Mouse (Mus musculus) layer of hippocampus, postnatal 14 days (tissue): ENCODE results near the gene Cdh8. TPM values are rescaled to one million over a fixed set of nuclear protein-coding genes. Genes with fewer than 3 reads are reported as not detected.

Source experiments
- DNase-seq, 2 experiments: peaks; one replicate each; pipeline ENCODE4 v3.0.0; 2021 to 2022; ENCODE audit warnings: low spot score in 2 of 2, mixed read lengths in 1 of 2
- long read RNA-seq, 2 experiments: library from polyadenylated mRNA; stranded (forward); transcript quantifications; one replicate each; pipeline ENCODE4 v2.0.0; 2021
- total RNA-seq, 2 experiments: library from RNA; stranded (reverse); gene quantifications; 2 replicates each; pipeline ENCODE4 v1.2.3; 2021

Cdh8 gene
- total RNA-seq = 10 to 100 TPM; 93.4 TPM
- long read RNA-seq, experiment 1, full-length matches to known transcripts = 17 of 25 reads
- long read RNA-seq, experiment 1, partial matches to known transcripts = 5 of 25 reads
- long read RNA-seq, experiment 1, other reads (novel, unspliced or antisense) = 3 of 25 reads
- long read RNA-seq, experiment 2, full-length matches to known transcripts = 15 of 26 reads
- long read RNA-seq, experiment 2, partial matches to known transcripts = 1 of 26 reads
- long read RNA-seq, experiment 2, other reads (novel, unspliced or antisense) = 10 of 26 reads

GRCm38 (mm10) chr8:99415966-99416781 lies at the start of gene Cdh8:
TSS of gene Cdh8 (minus strand) at chr8:99416471.
- DNase-seq = peak; percentile 79 to 88

GRCm38 (mm10) chr8:99446506-99446905 lies 30.2 kb upstream of the Cdh8 start:
- no peak for DNase-seq

GRCm38 (mm10) chr8:99425901-99426300 lies 9.6 kb upstream of the Cdh8 start:
- no peak for DNase-seq

GRCm38 (mm10) chr8:99421516-99421915 lies 5.2 kb upstream of the Cdh8 start:
- peak in 1 of 2 experiments; percentile 26 for DNase-seq

- DNase-seq = no peak
Measured at GRCm38 (mm10) chr8:99419726-99420125, 3.5 kb upstream of the Cdh8 start.

- DNase-seq = peak in 1 of 2 experiments; percentile 55
Measured at GRCm38 (mm10) chr8:99417456-99417855, 1.2 kb upstream of the Cdh8 start.

GRCm38 (mm10) chr8:99415076-99415965 lies 950 bp downstream of the Cdh8 start:
- DNase-seq = peak; percentile 42 to 58

GRCm38 (mm10) chr8:99414483-99414921 lies 1.8 kb downstream of the Cdh8 start:
- peak in 1 of 2 experiments; percentile 35 for DNase-seq

- no peak for DNase-seq
Measured at GRCm38 (mm10) chr8:99413877-99414482, 2.3 kb downstream of the Cdh8 start.

- DNase-seq = peak in 1 of 2 experiments; percentile 62
Measured at GRCm38 (mm10) chr8:99393908-99394307, 22.4 kb downstream of the Cdh8 start.

- no peak for DNase-seq
Measured at GRCm38 (mm10) chr8:99370104-99370503, 46.2 kb downstream of the Cdh8 start.

- no peak for DNase-seq
Measured at GRCm38 (mm10) chr8:99369166-99369565, 47.1 kb downstream of the Cdh8 start.

GRCm38 (mm10) chr8:99368449-99368848 lies 47.8 kb downstream of the Cdh8 start:
- DNase-seq = no peak

- peak in 1 of 2 experiments; percentile 58 for DNase-seq
Measured at GRCm38 (mm10) chr8:99353923-99354322, 62.3 kb downstream of the Cdh8 start.

- DNase-seq = no peak
Measured at GRCm38 (mm10) chr8:99353221-99353620, 63.0 kb downstream of the Cdh8 start.

- peak in 1 of 2 experiments; percentile 67 for DNase-seq
Measured at GRCm38 (mm10) chr8:99349456-99349855, 66.8 kb downstream of the Cdh8 start.

- peak in 1 of 2 experiments; percentile 54 for DNase-seq
Measured at GRCm38 (mm10) chr8:99348618-99349017, 67.7 kb downstream of the Cdh8 start.

GRCm38 (mm10) chr8:99339310-99339709 lies 77.0 kb downstream of the Cdh8 start:
- no peak for DNase-seq

GRCm38 (mm10) chr8:99327559-99327958 lies 88.7 kb downstream of the Cdh8 start:
- no peak for DNase-seq

GRCm38 (mm10) chr8:99314561-99314960 lies 101.7 kb downstream of the Cdh8 start:
- no peak for DNase-seq

- no peak for DNase-seq
Measured at GRCm38 (mm10) chr8:99304184-99304583, 112.1 kb downstream of the Cdh8 start.
